Mouse (Mus musculus): Measurements from ENCODE around the gene Edem3. TPM values are rescaled to one million over a fixed set of nuclear protein-coding genes. Genes with fewer than 3 reads are reported as not detected.
"Not testable (repeated sequence)": the region's sequence is repeated elsewhere in the genome, so short reads cannot be mapped to it uniquely, and the experiment has no call there.

Gene Edem3
- total RNA-seq, 2 experiments from 2014 or later = 24.9 to 28.1 TPM

DNA sequence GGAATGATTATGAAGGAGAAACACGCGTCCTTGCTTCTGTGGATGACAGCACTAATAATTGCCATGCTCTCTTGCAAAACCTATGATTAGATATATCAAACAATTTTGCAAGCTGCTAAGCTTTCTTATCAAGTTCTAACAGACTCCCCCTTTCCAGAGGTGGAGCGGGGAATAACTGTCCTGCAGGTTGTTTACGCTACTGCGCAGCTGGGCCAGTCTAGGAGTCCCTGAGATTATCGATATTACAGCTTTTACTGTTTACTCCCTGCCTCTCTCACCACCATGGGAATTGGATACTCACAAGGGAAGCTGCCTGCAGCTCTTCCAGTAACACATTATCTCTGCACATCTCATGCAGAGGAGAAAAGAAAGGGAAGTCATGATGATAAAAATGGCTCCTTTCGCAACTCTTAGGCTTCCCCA is 14.0 kb upstream of the Edem3 start:
- intact Hi-C loops (cut with DNase I) = no loop called here
- DNase-seq = no peak

DNA sequence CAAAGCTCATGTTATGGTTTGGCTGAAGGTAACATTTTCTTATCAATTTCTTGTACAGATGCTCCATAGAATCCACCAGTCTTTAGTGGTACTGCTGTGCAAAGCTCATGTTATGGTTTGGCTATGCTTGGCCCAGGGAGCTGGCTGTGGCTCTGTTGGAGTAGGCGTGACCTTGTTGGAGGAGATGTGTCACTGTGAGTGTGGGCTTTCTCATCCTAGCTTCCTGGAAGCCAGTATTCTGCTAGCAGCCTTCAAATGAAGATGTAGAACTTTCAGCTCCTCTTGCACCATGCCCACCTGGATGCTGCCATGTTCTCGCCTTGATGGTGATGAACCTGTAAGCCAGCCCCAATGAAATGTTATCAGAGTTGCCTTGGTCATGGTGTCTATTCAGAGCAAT is 5.3 kb upstream of the Edem3 start:
- DNase-seq; intact Hi-C loops (cut with DNase I): not testable (repeated sequence)

DNA sequence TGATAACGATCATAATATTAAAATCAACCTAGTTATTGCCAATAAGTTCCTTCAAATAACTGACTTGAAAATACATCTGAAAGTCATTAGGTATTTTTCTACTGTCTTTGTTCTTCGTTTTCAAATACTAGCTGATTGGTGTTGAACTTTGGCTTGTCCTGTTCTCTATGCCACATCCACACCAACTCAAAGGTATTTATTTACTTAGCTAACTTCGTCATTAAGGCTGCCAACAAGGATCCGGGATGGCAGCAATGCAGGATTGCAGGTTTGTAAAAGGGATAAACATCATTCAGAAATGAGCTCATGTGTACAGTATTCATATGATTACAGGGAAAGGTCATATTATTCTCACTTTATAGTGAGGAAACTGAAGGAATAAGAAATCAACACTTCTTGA is 2.2 kb upstream of the Edem3 start:
- intact Hi-C loops (cut with DNase I) = no loop called here
- DNase-seq = no peak

DNA sequence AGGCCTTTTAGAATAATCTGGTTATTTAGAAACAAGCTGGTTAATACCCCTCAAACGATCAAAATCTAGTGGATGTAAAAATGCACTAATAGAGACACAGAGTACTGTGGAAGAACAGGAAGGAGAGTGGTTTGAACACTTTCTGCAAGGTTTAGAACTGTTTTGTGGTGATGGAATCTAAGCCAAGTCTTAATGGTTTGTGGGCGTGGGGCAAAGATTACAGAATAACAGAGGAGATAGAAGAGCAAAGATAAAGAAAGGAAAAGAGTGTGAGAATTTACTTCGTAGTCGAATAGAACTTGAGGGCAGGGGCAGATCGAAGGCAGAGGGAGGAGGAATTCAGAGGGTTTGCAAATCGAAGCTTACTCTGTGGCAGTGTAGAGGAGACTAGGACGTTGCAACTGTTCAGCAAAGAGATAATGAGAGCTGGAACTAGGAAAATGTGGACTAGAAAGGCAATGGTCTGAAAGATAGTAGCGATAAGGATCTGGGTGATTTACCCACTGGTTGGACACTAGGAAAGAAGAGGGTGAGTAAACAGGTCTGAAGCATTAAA is 1.7 kb upstream of the Edem3 start:
- no peak for DNase-seq
- intact Hi-C loops (cut with DNase I) = no loop called here

DNA sequence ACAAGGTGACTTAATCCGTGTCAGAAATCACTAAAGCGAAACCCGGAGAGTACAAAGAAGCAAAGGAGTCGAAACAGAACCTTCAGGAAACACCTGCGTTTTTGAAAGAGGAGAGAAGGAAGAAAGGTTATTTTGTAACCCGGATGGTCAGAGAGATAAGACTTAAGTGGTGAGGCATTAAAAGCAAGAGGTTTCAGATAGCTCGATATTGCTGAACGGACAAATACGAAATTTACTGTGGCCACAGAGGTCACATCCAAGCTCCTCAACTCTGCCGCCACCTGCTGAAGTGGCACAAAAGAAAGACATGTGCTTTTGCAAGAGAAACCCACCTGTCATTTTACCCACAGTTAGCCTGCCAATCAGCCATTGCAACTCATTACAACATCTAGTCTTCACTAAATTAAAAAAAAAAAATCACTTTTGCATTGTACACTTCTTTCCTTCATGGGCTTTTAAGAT is 1.1 kb upstream of the Edem3 start:
- peak; percentile 8 to 19 for DNase-seq
- intact Hi-C loops (cut with DNase I) = no loop called here

DNA sequence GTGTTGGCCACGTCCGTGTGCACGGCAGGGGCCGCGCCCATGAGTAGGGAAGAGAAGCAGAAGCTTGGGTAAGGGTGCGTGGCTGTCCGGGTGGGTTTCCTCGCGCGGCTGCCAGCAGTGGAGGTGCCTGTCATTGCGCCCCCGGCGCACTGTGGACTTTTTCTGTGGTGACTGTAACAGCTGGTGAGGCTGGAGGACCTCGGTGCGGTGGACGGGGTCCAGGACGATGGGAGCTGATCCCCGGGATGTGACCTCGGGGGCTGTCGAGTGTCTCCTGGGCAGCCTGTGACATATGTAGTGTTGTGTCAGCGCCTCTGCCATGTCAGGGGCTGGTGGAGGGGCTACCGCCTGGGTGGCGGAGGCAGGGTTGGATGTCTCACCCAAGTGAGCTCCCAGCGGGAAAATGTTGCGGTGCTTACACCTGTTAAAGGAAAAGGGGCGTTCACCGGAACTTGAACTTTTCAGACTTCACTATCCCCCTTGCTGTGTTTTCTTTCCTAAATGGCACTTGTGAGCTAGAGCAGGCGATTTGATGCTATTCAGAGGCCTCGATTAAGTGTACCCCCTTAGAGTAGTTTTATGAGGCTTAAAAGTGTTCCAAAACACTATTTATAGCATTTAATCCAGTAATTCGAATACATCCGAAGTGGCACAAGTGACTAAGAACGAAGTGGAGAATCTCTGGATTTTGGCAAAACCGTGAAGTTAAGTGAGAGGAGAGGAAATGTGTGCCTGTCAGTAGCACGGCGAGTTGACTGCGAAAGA is 671 bp downstream of the Edem3 start:
- intact Hi-C loops (cut with DNase I) = no loop called here
- peak in 1 of 2 experiments; percentile 9 for DNase-seq

DNA sequence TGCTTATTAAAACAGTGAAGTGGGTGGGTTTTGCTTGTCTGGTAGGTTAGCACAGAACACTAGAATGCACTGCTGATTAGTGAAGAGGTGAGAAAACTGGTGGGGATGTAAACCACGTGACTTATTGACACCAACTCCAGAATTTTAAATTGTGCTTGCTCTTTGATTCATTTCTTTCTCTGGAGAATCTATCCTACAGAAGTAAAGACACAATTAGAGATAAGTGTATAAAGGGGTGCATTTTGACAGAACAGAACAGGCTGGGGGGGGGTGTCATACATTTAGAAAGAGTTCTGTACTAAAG is 1.2 kb downstream of the Edem3 start:
- intact Hi-C loops (cut with DNase I) = no loop called here

DNA sequence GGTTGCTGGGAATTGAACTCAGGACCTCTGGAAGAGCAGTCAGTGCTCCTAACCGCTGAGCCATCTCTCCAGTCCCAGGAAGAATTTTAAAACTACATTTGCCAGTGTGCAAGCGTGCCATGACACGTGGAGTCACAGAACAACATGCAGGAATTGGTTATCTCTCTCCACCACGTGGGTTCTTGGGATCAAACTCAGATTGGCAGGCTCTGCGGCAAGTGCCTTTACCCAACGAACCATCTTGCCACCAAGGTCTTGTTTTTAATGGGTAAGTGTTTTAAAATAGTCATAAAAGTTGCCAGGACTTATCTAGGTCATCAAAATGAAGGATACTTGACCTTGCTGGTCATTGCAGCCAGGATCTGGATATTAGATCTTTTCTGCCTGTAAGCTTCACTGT is 3.1 kb downstream of the Edem3 start:
- DNase-seq = no peak
- intact Hi-C loops (cut with DNase I) = no loop called here

More for the DNA sequence above, 1.2 kb downstream of the Edem3 start:
- DNase-seq = no peak

DNA sequence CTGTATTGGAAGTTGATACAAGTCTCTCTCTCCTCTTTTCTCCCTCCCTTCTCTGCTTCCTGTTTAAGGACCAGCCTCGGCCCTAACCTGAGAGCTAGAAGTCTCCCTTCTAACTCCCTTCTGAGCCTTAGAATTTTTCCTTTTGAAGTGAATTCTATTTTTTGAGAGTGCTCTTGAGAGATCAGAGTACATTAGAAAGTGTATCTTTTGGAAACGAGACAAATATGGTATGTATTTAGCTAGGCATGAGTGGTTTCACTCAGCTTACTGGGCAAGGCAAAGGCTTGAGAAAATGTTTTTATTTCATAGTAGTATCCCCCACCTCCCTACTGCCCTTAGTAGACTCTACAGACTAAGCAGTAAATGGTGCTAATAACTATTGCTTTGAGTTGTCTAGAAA is 3.8 kb downstream of the Edem3 start:
- intact Hi-C loops (cut with DNase I) = no loop called here

DNA sequence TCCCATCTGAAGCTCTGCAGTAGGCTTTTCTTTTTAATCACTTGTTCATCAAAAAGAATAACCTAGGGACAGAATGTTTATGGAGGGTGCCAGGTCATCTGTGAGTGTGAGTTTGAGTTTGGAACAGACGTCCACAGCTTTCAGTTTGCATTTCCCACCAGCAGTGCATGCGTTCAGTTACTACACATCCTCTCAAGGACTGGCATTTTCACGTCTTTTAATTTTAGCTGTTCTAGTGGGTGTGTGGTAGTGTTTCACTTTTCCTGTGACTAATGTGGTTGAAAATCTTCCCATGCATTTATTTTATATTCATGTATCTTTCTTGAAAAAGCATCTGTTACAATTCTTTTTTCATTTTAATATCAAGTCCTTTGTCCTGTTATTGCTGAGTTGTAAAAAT is 9.1 kb downstream of the Edem3 start:
- no peak for DNase-seq
- intact Hi-C loops (cut with DNase I) = no loop called here

More for the DNA sequence above, 3.8 kb downstream of the Edem3 start:
- no peak for DNase-seq

DNA sequence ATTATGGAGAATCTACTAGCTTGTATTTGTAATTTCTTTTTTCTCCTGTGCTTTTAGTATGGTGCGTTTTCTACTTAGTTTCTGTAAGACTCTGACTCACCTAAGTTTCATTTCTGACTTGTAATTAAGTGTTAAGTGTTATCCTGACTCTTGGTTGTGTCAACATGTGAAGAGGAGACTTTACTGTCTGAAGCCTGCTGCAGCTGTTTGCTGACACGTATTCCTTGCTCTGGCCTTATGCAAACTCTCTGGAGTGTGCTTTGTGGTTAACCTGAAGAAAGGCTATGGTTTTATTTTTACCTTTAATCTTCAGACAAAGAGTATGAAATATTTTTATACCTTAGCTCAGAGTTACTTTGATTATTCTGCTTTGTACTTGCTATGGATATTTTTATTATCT is 11.0 kb downstream of the Edem3 start:
- no peak for DNase-seq
- intact Hi-C loops (cut with DNase I) = no loop called here

DNA sequence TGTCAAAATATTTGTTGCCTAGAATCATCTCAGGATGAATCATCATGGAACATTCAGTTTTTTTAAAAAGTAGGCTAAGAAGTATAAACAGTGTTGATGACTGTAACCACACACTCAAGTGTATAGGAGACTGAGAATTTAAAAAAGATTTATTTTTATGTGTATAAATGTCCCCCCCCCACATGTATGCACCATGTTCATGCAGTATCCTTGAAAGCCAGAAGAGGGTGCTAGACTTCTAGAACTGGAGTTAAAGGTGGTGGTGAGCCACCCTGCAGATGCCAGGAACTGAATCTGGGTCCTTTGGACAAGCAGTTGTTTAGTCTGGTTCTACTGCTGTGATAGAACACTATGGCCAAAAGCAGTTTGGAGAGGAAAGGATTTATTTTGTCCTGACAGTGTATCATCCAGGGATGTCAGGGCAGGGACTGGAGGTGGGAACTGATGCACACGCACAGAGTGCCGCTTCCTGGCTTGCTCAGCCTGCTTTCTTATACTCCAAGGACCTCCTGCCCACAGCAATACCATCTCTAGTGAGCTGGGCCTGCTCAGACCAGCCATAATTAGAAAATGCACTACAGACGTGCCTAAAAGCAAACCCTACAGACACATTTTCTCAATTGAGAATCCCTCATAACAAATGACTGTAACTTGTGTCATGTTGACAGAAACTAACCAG is 11.9 kb downstream of the Edem3 start:
- intact Hi-C loops (cut with DNase I) = no loop called here
- DNase-seq = no peak

DNA sequence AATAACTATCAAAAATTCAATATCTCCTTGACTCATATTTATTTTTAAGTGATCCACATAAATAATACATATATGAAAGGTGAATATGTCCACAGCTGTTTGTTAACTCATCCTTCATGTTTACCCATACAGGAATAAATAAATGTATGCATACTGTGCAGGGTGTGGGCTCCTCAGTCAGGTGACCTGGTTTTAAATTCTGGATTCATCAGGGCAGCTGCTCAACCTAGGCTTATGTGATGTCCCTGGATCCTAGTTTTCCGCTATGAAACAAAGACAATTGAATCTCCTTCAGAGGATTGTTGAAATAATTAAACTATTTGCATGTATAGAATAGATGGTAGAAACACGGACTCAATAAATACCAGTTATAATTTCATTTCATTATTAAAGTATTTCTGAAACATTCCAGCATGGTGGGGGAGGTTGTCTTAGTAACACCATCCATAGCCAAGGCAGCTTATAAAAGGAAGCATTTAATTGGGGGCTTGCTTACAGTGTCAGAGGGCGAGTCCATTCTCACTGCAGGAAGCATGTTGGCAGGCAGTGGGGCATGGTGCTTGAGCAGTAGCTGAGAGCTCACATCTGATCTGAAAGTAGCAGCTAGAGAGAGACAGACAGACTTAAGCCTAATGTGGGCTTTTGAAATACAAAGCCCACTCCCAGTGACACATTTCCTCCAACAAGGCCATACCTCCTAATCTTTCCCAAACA is 14.2 kb downstream of the Edem3 start:
- no peak for DNase-seq
- intact Hi-C loops (cut with DNase I) = no loop called here

DNA sequence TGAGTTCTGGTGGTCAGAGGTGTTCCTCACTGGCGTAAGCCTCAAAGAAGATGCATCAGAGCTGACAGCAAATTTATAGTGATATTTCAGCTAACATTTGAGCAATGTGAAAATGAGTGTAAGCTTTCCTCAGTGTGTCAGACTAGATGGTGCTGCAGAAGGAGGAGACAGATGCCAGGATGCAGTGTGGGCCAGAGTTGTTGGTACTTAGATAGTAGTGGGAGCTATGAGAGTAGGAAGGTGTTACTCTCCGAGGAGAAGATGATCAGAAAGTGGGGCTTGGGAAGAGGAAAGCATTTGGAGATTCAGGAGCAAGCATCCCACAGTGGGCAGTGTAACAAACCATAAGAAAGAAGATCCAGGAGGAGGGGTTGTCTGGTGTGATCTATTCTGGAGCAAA is 22.4 kb downstream of the Edem3 start:
- intact Hi-C loops (cut with DNase I) = no loop called here

DNA sequence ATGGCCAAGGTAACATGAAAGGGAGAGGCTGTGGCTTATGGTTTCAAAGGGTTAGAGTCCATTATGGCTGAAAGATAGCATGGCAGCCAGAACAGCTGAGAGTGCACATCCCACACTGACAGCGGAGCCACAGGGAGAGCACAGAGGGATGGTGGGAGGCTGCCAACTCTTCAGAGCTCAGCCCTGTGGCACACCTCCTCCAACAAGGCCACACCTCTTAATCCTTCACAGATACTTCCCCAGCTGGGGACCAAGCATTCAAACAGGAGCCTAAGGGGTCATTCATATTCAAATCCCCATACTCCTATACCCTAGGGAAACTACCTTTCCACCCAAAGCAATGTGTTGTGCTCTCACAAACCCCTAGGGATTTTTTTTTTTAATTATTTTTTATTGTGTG is 23.4 kb downstream of the Edem3 start:
- DNase-seq = no peak
- intact Hi-C loops (cut with DNase I) = no loop called here

More for the DNA sequence above, 22.4 kb downstream of the Edem3 start:
- DNase-seq = no peak

DNA sequence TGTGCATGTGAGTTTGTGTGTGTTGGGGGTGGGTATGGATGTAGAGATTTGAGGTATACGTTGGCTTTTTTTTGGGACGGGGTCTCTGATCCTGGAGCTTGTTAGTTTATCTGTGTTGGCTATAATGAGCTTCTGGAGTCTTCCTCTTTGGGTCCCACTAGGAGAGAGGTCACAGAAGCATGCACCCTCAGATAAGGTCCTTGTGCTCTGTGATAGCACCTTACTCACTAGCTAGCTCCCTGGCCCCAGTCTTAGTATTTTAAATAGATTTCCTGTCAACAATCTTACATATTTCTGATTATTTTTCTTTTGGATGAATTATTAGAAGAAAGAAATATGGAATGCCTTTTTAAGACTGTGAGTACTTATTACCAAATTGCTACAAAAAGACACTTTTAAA is 24.1 kb downstream of the Edem3 start:
- DNase-seq = no peak

DNA sequence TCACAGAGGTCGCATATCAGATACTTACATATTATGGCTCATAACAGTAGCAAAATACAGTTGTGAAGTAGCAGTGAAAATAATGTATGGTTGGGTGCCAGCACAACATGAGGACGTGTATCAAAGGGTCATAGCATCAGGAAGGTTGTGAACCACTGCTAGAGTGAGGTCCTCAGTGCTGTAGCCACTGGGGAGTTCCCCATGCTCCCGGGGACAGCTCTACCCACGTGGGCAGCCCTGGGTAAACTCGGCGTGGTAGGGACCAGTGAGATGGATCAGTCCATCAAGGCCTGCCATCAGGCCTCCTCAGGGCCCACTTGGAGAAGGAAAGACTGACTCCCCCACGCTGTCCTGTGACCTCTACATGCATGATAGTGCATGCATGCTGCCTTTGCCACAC is 26.3 kb downstream of the Edem3 start:
- intact Hi-C loops (cut with DNase I) = no loop called here
- no peak for DNase-seq

More for the DNA sequence above, 24.1 kb downstream of the Edem3 start:
- intact Hi-C loops (cut with DNase I) = no loop called here

DNA sequence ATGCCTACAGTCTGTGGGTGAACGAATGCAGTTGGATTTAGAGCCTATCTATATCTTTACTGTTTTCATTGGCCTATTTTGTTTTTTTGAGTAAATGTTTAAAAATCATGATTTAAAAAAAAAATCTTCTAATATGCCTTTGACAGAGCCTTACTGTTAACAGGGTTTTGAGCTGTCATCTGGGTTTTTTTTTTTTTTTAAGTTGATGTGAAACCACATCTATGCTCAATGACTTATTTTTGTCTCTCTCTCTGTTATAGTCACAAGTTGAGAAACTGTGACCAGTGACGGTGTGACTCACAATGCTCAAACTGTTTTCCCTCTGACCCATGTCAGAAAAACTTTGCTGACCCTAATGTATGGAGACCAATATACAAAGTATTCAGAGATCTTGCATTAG is 28.2 kb downstream of the Edem3 start:
- DNase-seq = no peak
- intact Hi-C loops (cut with DNase I) = no loop called here

DNA sequence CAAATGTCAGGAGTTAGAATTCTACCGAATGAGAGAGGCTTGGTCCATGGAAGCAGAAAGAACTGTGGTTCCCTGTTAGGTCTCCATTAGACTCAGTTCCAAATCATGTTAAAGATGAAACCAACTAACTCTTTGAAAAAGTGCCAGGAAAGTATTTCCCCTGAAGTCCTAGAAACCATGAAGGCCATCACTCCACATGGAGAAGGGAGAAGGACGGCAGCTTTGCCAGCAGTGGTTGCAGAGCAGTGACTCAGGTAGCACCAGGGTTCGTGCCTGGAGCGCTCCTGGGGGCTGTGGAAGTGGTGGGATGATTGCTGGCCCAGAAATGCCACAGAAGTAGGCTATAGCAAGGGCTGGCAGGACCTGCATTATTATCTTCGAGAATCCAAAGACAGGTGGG is 31.2 kb downstream of the Edem3 start:
- intact Hi-C loops (cut with DNase I) = no loop called here
- DNase-seq = no peak

DNA sequence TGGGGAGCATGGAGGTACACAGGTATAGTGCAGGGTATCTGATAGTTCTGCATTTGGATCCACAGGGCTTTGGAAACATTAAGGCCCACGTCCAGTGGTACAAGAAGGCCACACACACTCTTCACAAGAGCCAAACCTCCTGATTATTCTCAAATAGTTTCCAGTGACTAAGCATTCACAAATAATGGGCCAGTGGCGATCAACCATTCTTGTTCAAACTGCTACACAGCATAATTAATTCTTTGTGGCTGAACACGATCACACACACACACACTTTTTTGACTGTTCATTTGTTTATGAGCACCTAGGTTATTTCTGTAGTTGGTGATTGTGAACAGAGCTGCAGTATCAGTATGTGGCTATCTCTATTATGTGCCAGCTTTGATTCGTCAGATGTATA is 34.0 kb downstream of the Edem3 start:
- no peak for DNase-seq
- intact Hi-C loops (cut with DNase I) = no loop called here

DNA sequence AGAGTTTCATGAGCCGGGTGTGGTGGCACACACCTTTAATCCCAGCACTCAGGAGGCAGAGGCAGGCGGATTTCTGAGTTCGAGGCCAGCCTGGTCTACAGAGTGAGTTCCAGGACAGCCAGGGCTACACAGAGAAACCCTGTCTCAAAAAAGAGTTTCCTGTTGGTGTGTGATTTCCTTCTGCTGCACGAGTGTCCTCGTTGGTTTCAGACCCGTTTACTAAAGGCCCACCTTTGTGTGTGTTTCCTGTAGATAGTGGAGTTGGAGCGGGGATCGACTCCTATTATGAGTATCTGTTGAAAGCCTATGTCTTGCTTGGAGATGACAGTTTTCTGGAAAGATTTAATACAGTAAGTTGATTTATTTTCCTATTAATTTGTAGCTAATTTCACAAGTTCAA is 36.9 kb downstream of the Edem3 start:
- intact Hi-C loops (cut with DNase I) = not testable (repeated sequence)

More for the DNA sequence above, 36.9 kb downstream of the Edem3 start:
- DNase-seq = not testable (repeated sequence)
